Mouse (Mus musculus) lung, embryonic 14.5 days (tissue): ENCODE results near the gene 1500009C09Rik. TPM values are rescaled to one million over a fixed set of nuclear protein-coding genes. Genes with fewer than 3 reads are reported as not detected.
A peak's percentile ranks its signal among the peaks of the same experiment; 100 is the strongest.

Source experiments
- ATAC-seq: fragments of 200-750 bp; cut with Nextera tagmentation; 2 replicates; pipeline ENCODE4 v1.8.0; 2017; ENCODE audit warnings: mild to moderate bottlenecking, moderate TSS enrichment, moderate library complexity; ENCODE audit not compliant: insufficient read depth
- DNase-seq: peaks from one replicate; pipeline ENCODE4 v3.0.0-alpha.2; 2015
- H3K27ac ChIP-seq: fragments of 300-500 bp; sonication (generic); 2 replicates; pipeline ENCODE4 v1.5.1; 2014; ENCODE audit warnings: low read depth, mild to moderate bottlenecking, moderate library complexity
- H3K27me3 ChIP-seq: fragments of 300-500 bp; sonication (generic); 2 replicates; pipeline ENCODE4 v1.6.1; 2014; ENCODE audit warnings: low read length, control low read depth; ENCODE audit not compliant: insufficient read depth
- H3K36me3 ChIP-seq: fragments of 300-500 bp; sonication (generic); 2 replicates; pipeline ENCODE4 v1.6.1; 2014; ENCODE audit warnings: control low read depth; ENCODE audit not compliant: insufficient read depth
- H3K4me1 ChIP-seq: fragments of 300-500 bp; sonication (generic); 2 replicates; pipeline ENCODE4 v1.6.1; 2014; ENCODE audit warnings: antibody characterized with exemption, control low read depth; ENCODE audit not compliant: insufficient read depth
- H3K4me2 ChIP-seq: fragments of 300-500 bp; sonication (generic); 2 replicates; pipeline ENCODE4 v1.6.1; 2014; ENCODE audit warnings: mild to moderate bottlenecking
- H3K4me3 ChIP-seq: fragments of 300-500 bp; sonication (generic); 2 replicates; pipeline ENCODE4 v1.5.1; 2014; ENCODE audit warnings: low read depth, low read length
- H3K9ac ChIP-seq: fragments of 300-500 bp; sonication (generic); 2 replicates; pipeline ENCODE4 v1.6.1; 2014
- H3K9me3 ChIP-seq: fragments of 300-500 bp; sonication (generic); 2 replicates; pipeline ENCODE4 v1.6.1; 2016; ENCODE audit warnings: low read depth, low read length, control low read depth
- CTCF ChIP-seq: IDR thresholded peaks from 2 replicates; pipeline ENCODE4 v1.5.1; 2016; ENCODE audit warnings: antibody characterized with exemption, low read depth
- WGBS: fragments of 180-500 bp; shearing (Covaris S2); extraction: QIAGEN DNeasy Blood & Tissue Kit; methylation state at CpG from one replicate; pipeline ENCODE4 v1.1.7; 2014; 5-methylcytosine and 5-hydroxymethylcytosine counted together
- polyA plus RNA-seq: library from polyadenylated mRNA; unstranded; fragments of >200 nt; fragmentation: Nextera tagmentation; extraction: Ambion mirVana; gene quantifications from 2 replicates; pipeline ENCODE4 v1.2.1, GENCODE M21; 2014

The 1500009C09Rik gene
- polyA plus RNA-seq, 1 experiment from 2014 or later: not detected

GRCm38 (mm10) chr15:82207504-82208219 is 44.5 kb upstream of the 1500009C09Rik start:
- no peak for TF ChIP-seq CTCF
- 21% methylated on average over 30 of the region's 30 CpGs for WGBS
- no peak overlapping the region for H3K4me2 ChIP-seq

GRCm38 (mm10) chr15:82208307-82208706 is 43.9 kb upstream of the 1500009C09Rik start:
- no peaks in the 10 kb centered on the region for H3K4me1 ChIP-seq
- peaks cover 79% of the 10 kb centered on the region for H3K27me3 ChIP-seq
- peaks cover 29% of the 10 kb centered on the region for H3K36me3 ChIP-seq
- no peak overlapping the region for H3K4me3 ChIP-seq
- ATAC-seq: no peak
- WGBS: 73% methylated on average over 8 of the region's 8 CpGs
- TF ChIP-seq CTCF: no peak
- no peak overlapping the region for H3K4me2 ChIP-seq
- DNase-seq: no peak
- no peak overlapping the region for H3K27ac ChIP-seq
- no peak overlapping the region for H3K9ac ChIP-seq
- no peaks in the 10 kb centered on the region for H3K9me3 ChIP-seq

More at GRCm38 (mm10) chr15:82207504-82208219, 44.5 kb upstream of the 1500009C09Rik start:
- H3K9me3 ChIP-seq: no peaks in the 10 kb centered on the region
- H3K9ac ChIP-seq: no peak overlapping the region
- no peak overlapping the region for H3K4me3 ChIP-seq
- DNase-seq: peak; percentile 23
- no peak overlapping the region for H3K27ac ChIP-seq
- H3K27me3 ChIP-seq: peaks cover 72% of the 10 kb centered on the region
- no peaks in the 10 kb centered on the region for H3K4me1 ChIP-seq
- H3K36me3 ChIP-seq: peaks cover 35% of the 10 kb centered on the region
- no peak for ATAC-seq

GRCm38 (mm10) chr15:82209295-82210050 is 42.7 kb upstream of the 1500009C09Rik start:
- ATAC-seq (no peak), DNase-seq (no peak)
- Histone ChIP-seq H3K27ac (no peak overlapping the region), H3K9me3 (no peaks in the 10 kb centered on the region), H3K4me2 (no peak overlapping the region), H3K9ac (no peak overlapping the region), H3K4me3 (no peak overlapping the region), H3K36me3 (peaks cover 18% of the 10 kb centered on the region), H3K4me1 (no peaks in the 10 kb centered on the region), H3K27me3 (peaks cover 90% of the 10 kb centered on the region)
- 74% methylated on average over 13 of the region's 13 CpGs for WGBS
- no peak for TF ChIP-seq CTCF

GRCm38 (mm10) chr15:82210801-82211200 is 41.4 kb upstream of the 1500009C09Rik start:
- Histone ChIP-seq H3K4me2 (no peak overlapping the region), H3K27ac (no peak overlapping the region), H3K27me3 (peaks cover 99% of the 10 kb centered on the region), H3K4me1 (no peaks in the 10 kb centered on the region), H3K36me3 (peaks cover 4% of the 10 kb centered on the region; the same call in 1 of the 2 replicates), H3K9ac (no peak overlapping the region), H3K9me3 (no peaks in the 10 kb centered on the region), H3K4me3 (no peak overlapping the region)
- 21% methylated on average over 1 of the region's 1 CpGs for WGBS
- ATAC-seq: no peak
- no peak for TF ChIP-seq CTCF
- no peak for DNase-seq

- H3K27me3 ChIP-seq: peaks cover 99% of the 10 kb centered on the region
- 2% methylated on average over 11 of the region's 11 CpGs for WGBS
Observed at GRCm38 (mm10) chr15:82211281-82211680, 40.9 kb upstream of the 1500009C09Rik start.

GRCm38 (mm10) chr15:82211911-82212751 is 40.1 kb upstream of the 1500009C09Rik start:
- Histone ChIP-seq H3K4me1 (no peaks in the 10 kb centered on the region), H3K4me3 (peak overlapping the region; percentile 44), H3K4me2 (peak overlapping the region; percentile 76), H3K27ac (no peak overlapping the region), H3K36me3 (no peaks in the 10 kb centered on the region), H3K9ac (peak overlapping the region; percentile 13), H3K27me3 (peaks cover 99% of the 10 kb centered on the region), H3K9me3 (no peaks in the 10 kb centered on the region)
- under 1% methylated on average over 108 of the region's 112 CpGs for whole genome bisulfite sequencing
- DNase-seq: peak; percentile 56
- TF ChIP-seq CTCF: no peak
- peak; percentile 53; the same call in 1 of the 2 replicates for ATAC-seq

More at GRCm38 (mm10) chr15:82211281-82211680, 40.9 kb upstream of the 1500009C09Rik start:
- DNase-seq (no peak), ATAC-seq (no peak)
- no peaks in the 10 kb centered on the region for H3K9me3 ChIP-seq
- peak overlapping the region; percentile 44 for H3K4me3 ChIP-seq
- no peak overlapping the region for H3K9ac ChIP-seq
- no peaks in the 10 kb centered on the region for H3K4me1 ChIP-seq
- peak overlapping the region; percentile 76 for H3K4me2 ChIP-seq
- TF ChIP-seq CTCF: no peak
- H3K27ac ChIP-seq: no peak overlapping the region
- no peaks in the 10 kb centered on the region for H3K36me3 ChIP-seq
